Mouse (Mus musculus): ENCODE results near the gene Gm10283. TPM values are rescaled to one million over a fixed set of nuclear protein-coding genes. Genes with fewer than 3 reads are reported as not detected.

Gm10283 gene
- polyA plus RNA-seq, 1 experiment from 2014 or later = not detected

Other genes starting within 250 kb of the Gm10283 start
- gene Aadat, start 2.7 kb upstream of the Gm10283 start, polyA plus RNA-seq (2015; fragmentation: Nextera tagmentation; extraction: Ambion mirVana) = 0.31 and 0.39 TPM in 2 replicates
- 0.78 and 0.99 TPM in 2 replicates for gene Mfap3l, start 129.6 kb upstream of the Gm10283 start, polyA plus RNA-seq (2015; fragmentation: Nextera tagmentation; extraction: Ambion mirVana)